Mouse (Mus musculus) cerebellum, adult 2 months (tissue): ENCODE results near the gene Birc5. TPM values are rescaled to one million over a fixed set of nuclear protein-coding genes. Genes with fewer than 3 reads are reported as not detected.
"Not testable (repeated sequence)": the region's sequence is repeated elsewhere in the genome, so short reads cannot be mapped to it uniquely, and the experiment has no call there.

Experiments
- DNase-seq, 2 experiments: peaks; one replicate each; pipeline ENCODE4 v3.0.0; 2021
- H3K27ac ChIP-seq: fragments of 200-500 bp; 2 replicates; pipeline ENCODE4 v1.5.1; 2012; ENCODE audit warnings: low read length, control low read depth, inconsistent platforms; ENCODE audit not compliant: insufficient read depth
- H3K27me3 ChIP-seq: fragments of 200-500 bp; 2 replicates; pipeline ENCODE4 v1.6.1; 2012; ENCODE audit warnings: inconsistent platforms, mild to moderate bottlenecking, low read length, moderate library complexity; ENCODE audit not compliant: control insufficient read depth, insufficient read depth
- H3K4me1 ChIP-seq: fragments of 200-500 bp; 2 replicates; pipeline ENCODE4 v1.6.1; 2011; ENCODE audit warnings: low read length; ENCODE audit not compliant: control insufficient read depth, insufficient read depth
- H3K4me3 ChIP-seq: fragments of 200-500 bp; replicated peaks from 2 replicates; pipeline ENCODE3; 2011; ENCODE audit warnings: mild to moderate bottlenecking, low read depth, low read length, control low read depth; ENCODE audit not compliant: insufficient read depth
- CTCF ChIP-seq: fragments of 200-500 bp; IDR thresholded peaks from 2 replicates; pipeline ENCODE4 v1.5.1; 2011; ENCODE audit warnings: low read depth, mild to moderate bottlenecking, control low read depth, low read length, moderate library complexity, borderline replicate concordance; ENCODE audit not compliant: insufficient read depth
- POLR2A ChIP-seq: fragments of 200-500 bp; IDR thresholded peaks from 2 replicates; pipeline ENCODE4 v1.6.1; 2011; ENCODE audit warnings: low read length, control low read depth, borderline replicate concordance; ENCODE audit not compliant: insufficient read depth
- WGBS: fragments of 180-500 bp; shearing (Covaris S2); methylation state at CpG from one replicate; pipeline ENCODE4 v1.1.7; 2018; 5-methylcytosine and 5-hydroxymethylcytosine counted together
- polyA plus RNA-seq: library from polyadenylated mRNA; depleted of rRNA; stranded (reverse); fragments of >200 nt; gene quantifications from 2 replicates; pipeline ENCODE4 v1.2.3, GENCODE M21; 2012

The Birc5 gene
- polyA plus RNA-seq, 1 experiment = 1.2 TPM

- Histone ChIP-seq H3K27ac (no peak overlapping the region), H3K4me3 (no peak overlapping the region), H3K27me3 (no peaks in the 10 kb centered on the region; the same call in 1 of the 2 replicates), H3K4me1 (peaks cover 10% of the 10 kb centered on the region; the same call in 1 of the 2 replicates)
- DNase-seq = peak in 1 of 2 experiments; percentile 28
- 48% methylated on average over 9 of the region's 9 CpGs for WGBS
- no peak for TF ChIP-seq POLR2A
- TF ChIP-seq CTCF = no peak
These were observed 20.0 kb upstream of the Birc5 start for GRCm38 (mm10) chr11:117828888-117829604.

GRCm38 (mm10) chr11:117829671-117830215 is 19.3 kb upstream of the Birc5 start:
- no peaks in the 10 kb centered on the region; the same call in 1 of the 2 replicates for H3K27me3 ChIP-seq
- DNase-seq = no peak
- H3K27ac ChIP-seq = no peak overlapping the region
- peaks cover 10% of the 10 kb centered on the region; the same call in 1 of the 2 replicates for H3K4me1 ChIP-seq
- WGBS = 72% methylated on average over 2 of the region's 2 CpGs
- H3K4me3 ChIP-seq = no peak overlapping the region
- TF ChIP-seq POLR2A (no peak), CTCF (no peak)

GRCm38 (mm10) chr11:117830401-117830800 is 18.6 kb upstream of the Birc5 start:
- Histone ChIP-seq H3K27me3 (no peaks in the 10 kb centered on the region; the same call in 1 of the 2 replicates), H3K4me1 (peaks cover 8% of the 10 kb centered on the region; the same call in 1 of the 2 replicates), H3K27ac (no peak overlapping the region), H3K4me3 (no peak overlapping the region)
- 70% methylated on average over 9 of the region's 9 CpGs for WGBS
- TF ChIP-seq CTCF (no peak), POLR2A (no peak)
- no peak for DNase-seq

- Histone ChIP-seq H3K4me1 (peaks cover 4% of the 10 kb centered on the region; the same call in 1 of the 2 replicates), H3K27me3 (no peaks in the 10 kb centered on the region), H3K4me3 (no peak overlapping the region), H3K27ac (no peak overlapping the region)
- WGBS = 26% methylated on average over 28 of the region's 28 CpGs
- peak; percentile 31 to 56 for DNase-seq
- peak; percentile 57; the same call in 1 of the 2 replicates for TF ChIP-seq CTCF
- TF ChIP-seq POLR2A = no peak
These were observed 16.7 kb upstream of the Birc5 start for GRCm38 (mm10) chr11:117832086-117832969.

- not testable (repeated sequence) for H3K27ac ChIP-seq, H3K27me3 ChIP-seq, DNase-seq, H3K4me1 ChIP-seq, H3K4me3 ChIP-seq
- WGBS = 96% methylated on average over 4 of the region's 6 CpGs
These were observed 15.5 kb upstream of the Birc5 start for GRCm38 (mm10) chr11:117833509-117833908.

- Histone ChIP-seq H3K4me1 (no peaks in the 10 kb centered on the region; the same call in 1 of the 2 replicates), H3K4me3 (no peak overlapping the region), H3K27me3 (no peaks in the 10 kb centered on the region), H3K27ac (no peak overlapping the region)
- TF ChIP-seq CTCF (no peak), POLR2A (no peak)
- WGBS = 95% methylated on average over 8 of the region's 8 CpGs
- no peak for DNase-seq
These were observed 15.0 kb upstream of the Birc5 start for GRCm38 (mm10) chr11:117834086-117834485.

GRCm38 (mm10) chr11:117836306-117836705 is 12.7 kb upstream of the Birc5 start:
- no peaks in the 10 kb centered on the region for H3K27me3 ChIP-seq
- H3K4me3 ChIP-seq = no peak overlapping the region
- H3K4me1 ChIP-seq = no peaks in the 10 kb centered on the region
- no peak for DNase-seq
- 26% methylated on average over 13 of the region's 13 CpGs for WGBS
- no peak overlapping the region for H3K27ac ChIP-seq
- no peak for TF ChIP-seq CTCF
- no peak for TF ChIP-seq POLR2A
